In genomic region chr3:144736831-144737230, GRCm38 (mm10) we compare ENCODE assay signal across 9 mouse cellular contexts. TPM values are rescaled to one million over a fixed set of nuclear protein-coding genes. Genes with fewer than 3 reads are reported as not detected.
DNase-seq lines count a peak whose midpoint lies in the region; ATAC-seq and TF ChIP-seq lines count a peak whose summit lies in the region.
"Had no signal": no experiment of that assay in that cellular context is flagged by ENCODE, and none has a peak within 500 bp of the region (broad histone marks: within the 10 kb centered on the region; RNA-seq: fewer than 3 reads in every experiment).

No protein-coding gene starts in this region.

- H3K27ac ChIP-seq in kidney, embryonic 14.5 days (ENCODE audit: low read depth, low read length) = no peak overlapping the region
- no peak overlapping the region for H3K27ac ChIP-seq in forebrain, postnatal 0 days (ENCODE audit: low read depth, low read length)
- H3K27ac ChIP-seq: embryonic facial prominence, embryonic 15.5 days had no signal

- no peak overlapping the region for H3K4me3 ChIP-seq in kidney, embryonic 14.5 days (ENCODE audit: low read length)
- H3K4me3 ChIP-seq in G1E (ENCODE audit: low read depth, low read length) = no peak overlapping the region
- no peak overlapping the region for H3K4me3 ChIP-seq in forebrain, postnatal 0 days (ENCODE audit: low read depth, low read length)
- H3K4me3 ChIP-seq: embryonic facial prominence, embryonic 15.5 days had no signal

- no peaks in the 10 kb centered on the region for H3K36me3 ChIP-seq in kidney, embryonic 14.5 days (ENCODE audit: control insufficient read depth, insufficient read depth, low read length)
- peaks cover 20% of the 10 kb centered on the region for H3K36me3 ChIP-seq in G1E (replicated peaks)
- no peaks in the 10 kb centered on the region for H3K36me3 ChIP-seq in forebrain, postnatal 0 days (ENCODE audit: insufficient read depth)
- H3K36me3 ChIP-seq: embryonic facial prominence, embryonic 15.5 days had no signal

- no peak for ATAC-seq in kidney, embryonic 14.5 days (ENCODE audit: low FRiP score, low TSS enrichment)
- peak; percentile 78 for ATAC-seq in G1E (ENCODE audit: extremely low read depth, insufficient number of reproducible peaks, low FRiP score, poor library complexity, severe bottlenecking)
- ATAC-seq in forebrain, postnatal 0 days = no peak

- WGBS in kidney, embryonic 14.5 days = 26% methylated on average over 9 of the region's 9 CpGs
- WGBS in forebrain, postnatal 0 days = 29% methylated on average over 9 of the region's 9 CpGs

- H3K9ac ChIP-seq in kidney, embryonic 14.5 days (ENCODE audit: low read depth, low read length) = no peak overlapping the region
- H3K9ac ChIP-seq in forebrain, postnatal 0 days = no peak overlapping the region
- H3K9ac ChIP-seq: embryonic facial prominence, embryonic 15.5 days had no signal

- TF ChIP-seq CTCF in G1E (IDR thresholded peaks at IDR 0.05; ENCODE audit: low read depth, low read length) = no peak; the same call in 1 of the 2 replicates
- TF ChIP-seq CTCF in forebrain, postnatal 0 days (IDR thresholded peaks at IDR 0.05; ENCODE audit: low read depth) = peak; percentile 55

- DNase-seq in adrenal gland, adult 2 months = peak; percentile 38
- DNase-seq in adrenal gland, postnatal 4 days (ENCODE audit: low spot score in 2 of 2) = no peak
- DNase-seq in kidney, adult 9 months = peak; percentile 23
- no peak for DNase-seq in G1E (ENCODE audit: low spot score)
- DNase-seq in forebrain, postnatal 0 days = no peak
- peak; percentile 34 to 55 for DNase-seq in lung, postnatal 4 days
- DNase-seq in Muller cell, postnatal 12 days (ENCODE audit: inconsistent ontology term) = no peak

- no peak overlapping the region for H3K4me2 ChIP-seq in kidney, embryonic 14.5 days (replicated peaks; ENCODE audit: low read depth, low read length)
- no peak overlapping the region for H3K4me2 ChIP-seq in forebrain, postnatal 0 days (ENCODE audit: low read depth)
- H3K4me2 ChIP-seq: embryonic facial prominence, embryonic 15.5 days had no signal

- H3K4me1 ChIP-seq in kidney, embryonic 14.5 days (ENCODE audit: control insufficient read depth, insufficient read depth, low read length) = no peaks in the 10 kb centered on the region
- peaks cover 3% of the 10 kb centered on the region; the same call in 1 of the 2 replicates for H3K4me1 ChIP-seq in G1E (ENCODE audit: insufficient read depth, low read depth, low read length)
- H3K4me1 ChIP-seq in forebrain, postnatal 0 days (ENCODE audit: insufficient read depth) = no peaks in the 10 kb centered on the region
- H3K4me1 ChIP-seq: embryonic facial prominence, embryonic 15.5 days had no signal

- H3K27me3 ChIP-seq in kidney, embryonic 14.5 days (ENCODE audit: control insufficient read depth, insufficient read depth, low read length) = no peaks in the 10 kb centered on the region
- no peaks in the 10 kb centered on the region for H3K27me3 ChIP-seq in G1E (ENCODE audit: insufficient read depth, low read length)
- no peaks in the 10 kb centered on the region for H3K27me3 ChIP-seq in forebrain, postnatal 0 days (ENCODE audit: insufficient read depth, low read length)
- H3K27me3 ChIP-seq: embryonic facial prominence, embryonic 15.5 days had no signal

- H3K9me3 ChIP-seq in kidney, embryonic 14.5 days (ENCODE audit: control insufficient read depth, low read length) = no peaks in the 10 kb centered on the region
- peaks cover 4% of the 10 kb centered on the region for H3K9me3 ChIP-seq in G1E (replicated peaks)
- no peaks in the 10 kb centered on the region for H3K9me3 ChIP-seq in forebrain, postnatal 0 days (ENCODE audit: low read length)
- H3K9me3 ChIP-seq: embryonic facial prominence, embryonic 15.5 days had no signal

RNA-seq across cellular contexts. Expression of gene Sh3glb1, which starts 16.7 kb away (rescaled TPM):
- 100 to 1,000 TPM; 168 to 210 TPM for total RNA-seq in adrenal gland, adult 2 months (2021)
- 14.2 and 16.3 TPM in 2 replicates for polyA plus RNA-seq in adrenal gland, adult 2 months (2012; rRNA removed)
- total RNA-seq in adrenal gland, postnatal 4 days (2021) = 100 to 1,000 TPM; 125 to 127 TPM
- 82.7 and 94.3 TPM in 2 replicates for polyA plus RNA-seq in kidney, embryonic 14.5 days (2014; fragmentation: Nextera tagmentation; extraction: Ambion mirVana)
- 337 and 350 TPM in 2 replicates for total RNA-seq in G1E (2014; fragmentation: Nextera tagmentation)
- 73.7 and 79.8 TPM in 2 replicates for total RNA-seq in G1E (2017)
- 42.4 and 51.0 TPM in 2 replicates for polyA plus RNA-seq in G1E (2012)
- total RNA-seq in forebrain, postnatal 0 days (2014; rRNA removed) = 103 and 118 TPM in 2 replicates
- polyA plus RNA-seq in forebrain, postnatal 0 days (2015; fragmentation: Nextera tagmentation; extraction: Ambion mirVana) = 104 and 128 TPM in 2 replicates

RNA-seq across cellular contexts. Expression of gene Clca3a1, which starts 23.9 kb away (rescaled TPM):
- 1 to 10 TPM; 1.6 to 5.2 TPM for total RNA-seq in adrenal gland, adult 2 months (2021)
- polyA plus RNA-seq in adrenal gland, adult 2 months (2012; rRNA removed) = 0.65 and 1.1 TPM in 2 replicates
- 10 to 100 TPM; 27.0 to 27.6 TPM for total RNA-seq in adrenal gland, postnatal 4 days (2021)
- polyA plus RNA-seq in kidney, embryonic 14.5 days (2014; fragmentation: Nextera tagmentation; extraction: Ambion mirVana) = 8.2 and 11.1 TPM in 2 replicates
- total RNA-seq in G1E (2014; fragmentation: Nextera tagmentation) (61.1 and 62.3 TPM in 2 replicates), G1E (2017) (19.8 and 21.0 TPM in 2 replicates)
- 1.2 and 1.8 TPM in 2 replicates for polyA plus RNA-seq in G1E (2012)
- 0.92 and 1.2 TPM in 2 replicates for total RNA-seq in forebrain, postnatal 0 days (2014; rRNA removed)
- 0.93 and 1.4 TPM in 2 replicates for polyA plus RNA-seq in forebrain, postnatal 0 days (2015; fragmentation: Nextera tagmentation; extraction: Ambion mirVana)

Comparison
In these comparisons a context has a peak if more than half of its experiments do, and no peak if none do; other contexts are left out.
1. DNase-seq: peak in adrenal gland, adult 2 months (single experiment), kidney, adult 9 months (single experiment) and lung, postnatal 4 days (2 of 2); none in adrenal gland, postnatal 4 days (0 of 2), G1E (single experiment), forebrain, postnatal 0 days (single experiment) and Muller cell, postnatal 12 days (single experiment).